Mouse (Mus musculus) layer of hippocampus, adult 2 months (tissue): ENCODE data around the gene Gm14322. TPM values are rescaled to one million over a fixed set of nuclear protein-coding genes. Genes with fewer than 3 reads are reported as not detected.
"Not testable (repeated sequence)": the region's sequence is repeated elsewhere in the genome, so short reads cannot be mapped to it uniquely, and the experiment has no call there.

ENCODE experiments used
- DNase-seq, 2 experiments: peaks; one replicate each; pipeline ENCODE4 v3.0.0; 2022; ENCODE audit warnings: low spot score in 2 of 2
- H3K27ac ChIP-seq: fragments of 200-600 bp; 2 replicates; pipeline ENCODE4 v1.8.1; 2022
- H3K4me3 ChIP-seq: fragments of 200-600 bp; 2 replicates; pipeline ENCODE4 v1.8.1; 2022; ENCODE audit warnings: mild to moderate bottlenecking
- long read RNA-seq, 2 experiments: library from polyadenylated mRNA; stranded (forward); transcript quantifications; one replicate each; pipeline ENCODE4 v2.0.0; 2021; ENCODE audit warnings: borderline mapping rate in 2 of 2
- total RNA-seq, 2 experiments: library from RNA; stranded (reverse); gene quantifications; 2 replicates each; pipeline ENCODE4 v1.2.3; 2021

Gm14322 gene
- total RNA-seq = 10 to 100 TPM; 40.1 to 44.4 TPM
- long read RNA-seq, experiment 1, partial matches to known transcripts = 5 of 18 reads
- long read RNA-seq, experiment 1, other reads (novel, unspliced or antisense) = 9 of 18 reads
- long read RNA-seq, experiment 2, partial matches to known transcripts = 9 of 46 reads
- long read RNA-seq, experiment 2, other reads (novel, unspliced or antisense) = 35 of 46 reads

- DNase-seq = peak; percentile 52 to 68
- not testable (repeated sequence) for H3K27ac ChIP-seq
- H3K4me3 ChIP-seq = peak within 1 kb of the TSS; percentile 47
Measured at GRCm38 (mm10) chr2:177758941-177759558, at the start of gene Gm14322. Gene Gm14322, plus strand, starts transcription at chr2:177759288.

DNA sequence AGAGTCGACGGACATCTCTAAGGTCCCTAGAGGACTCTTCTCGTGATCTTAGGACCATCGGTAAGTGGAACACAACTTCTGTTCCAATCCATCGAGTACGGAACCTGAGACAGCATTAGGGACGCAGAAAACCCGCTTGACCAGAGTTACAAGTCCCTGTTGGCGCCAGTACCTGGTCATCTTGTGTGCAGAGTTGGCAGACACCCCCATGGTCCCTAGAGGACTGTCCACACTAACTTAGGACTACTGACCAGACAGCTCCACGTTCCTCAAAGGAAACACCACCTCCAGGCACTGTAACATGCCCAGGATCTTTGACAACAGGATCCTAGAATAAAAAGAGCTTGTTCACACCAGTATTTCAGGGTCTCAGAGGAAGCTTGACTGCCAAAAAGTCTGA is 17.6 kb upstream of the Gm14322 start:
- H3K27ac ChIP-seq, H3K4me3 ChIP-seq, DNase-seq: not testable (repeated sequence)

DNA sequence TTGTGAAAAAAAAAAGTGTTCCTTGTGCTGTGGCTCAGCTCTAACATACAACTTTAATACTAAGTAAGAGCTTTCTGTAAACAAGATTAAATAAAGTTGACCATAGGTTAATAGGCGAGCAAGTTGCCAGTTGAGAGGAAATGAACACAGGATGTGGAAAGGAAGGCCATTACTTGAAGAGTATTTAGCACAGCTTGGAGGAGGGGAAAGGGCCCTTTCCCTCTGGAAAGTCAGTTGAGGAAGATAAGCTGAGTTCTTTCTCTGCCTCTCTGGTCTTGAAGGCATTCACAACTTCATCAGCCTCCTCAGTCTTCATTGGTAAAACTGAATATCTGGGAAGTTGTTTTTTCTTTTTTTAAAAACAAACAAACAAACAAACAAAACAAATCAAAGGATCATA is 28.3 kb downstream of the Gm14322 start:
- not testable (repeated sequence) for H3K4me3 ChIP-seq, DNase-seq, H3K27ac ChIP-seq

DNA sequence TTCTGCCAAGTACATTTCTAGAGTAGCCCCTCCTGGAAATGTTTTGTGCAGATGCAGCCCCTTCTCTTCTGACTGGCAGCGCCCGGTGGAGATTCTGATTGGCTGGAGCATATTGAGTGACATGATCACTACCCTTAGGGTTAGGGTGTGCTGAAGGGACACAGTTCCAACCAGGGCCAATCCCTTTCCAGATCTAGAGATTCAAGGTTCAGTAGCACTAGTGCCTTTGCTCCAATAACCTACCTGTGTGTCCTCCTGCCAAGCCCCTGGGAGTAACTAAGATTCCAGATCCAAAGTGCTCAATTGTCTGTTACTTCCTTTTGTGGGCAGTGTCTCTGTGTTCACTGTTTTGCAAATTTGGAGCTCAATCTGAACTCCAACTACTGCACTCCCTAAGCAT is 47.1 kb downstream of the Gm14322 start:
- DNase-seq, H3K27ac ChIP-seq, H3K4me3 ChIP-seq: not testable (repeated sequence)

Other genes starting within 250 kb of the Gm14322 start
- gene Gm14406, start 181.1 kb upstream of the Gm14322 start, total RNA-seq = not detected
- 100 to 1,000 TPM; 116 to 131 TPM for gene Gm14325, start 81.0 kb downstream of the Gm14322 start, total RNA-seq
- gene Gm14327, start 137.8 kb downstream of the Gm14322 start, total RNA-seq = 1 to 10 TPM; 5.9 to 6.2 TPM
- gene Zfp972, start 166.3 kb downstream of the Gm14322 start, total RNA-seq = 1 to 10 TPM in 1 of 2 experiments, not detected in 1; 1.2 TPM
- gene Gm14326, start 198.0 kb downstream of the Gm14322 start, total RNA-seq = 10 to 100 TPM; 45.8 to 63.5 TPM